Mouse (Mus musculus) cerebellum, postnatal 14 days (tissue): ENCODE results near the gene Msmb.
"Not testable (repeated sequence)": the region's sequence is repeated elsewhere in the genome, so short reads cannot be mapped to it uniquely, and the experiment has no call there.

Experiments
- DNase-seq, 2 experiments: peaks; one replicate each; pipeline ENCODE4 v3.0.0; 2021; ENCODE audit warnings: mixed read lengths in 2 of 2

Msmb gene

GRCm38 (mm10) chr14:32141723-32142122 lies at the start of gene Msmb:
Msmb (plus strand) TSS chr14:32142023.
- no peak for DNase-seq

GRCm38 (mm10) chr14:32093018-32093417 lies 48.8 kb upstream of the Msmb start:
- no peak for DNase-seq

GRCm38 (mm10) chr14:32093500-32094117 lies 48.2 kb upstream of the Msmb start:
- no peak for DNase-seq

- DNase-seq, result no peak
These were observed 46.2 kb upstream of the Msmb start for GRCm38 (mm10) chr14:32095646-32096045.

- no peak for DNase-seq
These were observed 45.1 kb upstream of the Msmb start for GRCm38 (mm10) chr14:32096740-32097139.

GRCm38 (mm10) chr14:32097691-32098090 lies 44.1 kb upstream of the Msmb start:
- DNase-seq, result no peak

- no peak for DNase-seq
These were observed 42.9 kb upstream of the Msmb start for GRCm38 (mm10) chr14:32098951-32099350.

- no peak for DNase-seq
These were observed 38.3 kb upstream of the Msmb start for GRCm38 (mm10) chr14:32103556-32103955.

- DNase-seq, result peak in 1 of 2 experiments; percentile 14
These were observed 36.2 kb upstream of the Msmb start for GRCm38 (mm10) chr14:32105663-32106062.

GRCm38 (mm10) chr14:32106911-32107310 lies 34.9 kb upstream of the Msmb start:
- no peak for DNase-seq

- not testable (repeated sequence) for DNase-seq
These were observed 29.7 kb upstream of the Msmb start for GRCm38 (mm10) chr14:32112124-32112523.

GRCm38 (mm10) chr14:32120940-32121919 lies 20.6 kb upstream of the Msmb start:
- DNase-seq, result no peak

- peak; percentile 17 to 33 for DNase-seq
These were observed 19.9 kb upstream of the Msmb start for GRCm38 (mm10) chr14:32121920-32122315.

GRCm38 (mm10) chr14:32124261-32124660 lies 17.6 kb upstream of the Msmb start:
- no peak for DNase-seq

GRCm38 (mm10) chr14:32125256-32125655 lies 16.6 kb upstream of the Msmb start:
- not testable (repeated sequence) for DNase-seq

GRCm38 (mm10) chr14:32128409-32128808 lies 13.4 kb upstream of the Msmb start:
- no peak for DNase-seq

GRCm38 (mm10) chr14:32131836-32132235 lies 10.0 kb upstream of the Msmb start:
- DNase-seq, result no peak

- DNase-seq, result no peak
These were observed 7.5 kb upstream of the Msmb start for GRCm38 (mm10) chr14:32134293-32134692.

GRCm38 (mm10) chr14:32136467-32136866 lies 5.4 kb upstream of the Msmb start:
- not testable (repeated sequence) for DNase-seq

- no peak for DNase-seq
These were observed 1.4 kb upstream of the Msmb start for GRCm38 (mm10) chr14:32140359-32140965.

GRCm38 (mm10) chr14:32144734-32145133 lies 2.9 kb downstream of the Msmb start:
- DNase-seq, result no peak

- no peak for DNase-seq
These were observed 3.6 kb downstream of the Msmb start for GRCm38 (mm10) chr14:32145401-32145800.

- no peak for DNase-seq
These were observed 4.1 kb downstream of the Msmb start for GRCm38 (mm10) chr14:32145809-32146511.
